Mouse (Mus musculus): ENCODE data around the gene Lias. TPM values are rescaled to one million over a fixed set of nuclear protein-coding genes. Genes with fewer than 3 reads are reported as not detected.

Gene Lias
- polyA plus RNA-seq, 1 experiment from 2014 or later, result 64.1 TPM

DNA sequence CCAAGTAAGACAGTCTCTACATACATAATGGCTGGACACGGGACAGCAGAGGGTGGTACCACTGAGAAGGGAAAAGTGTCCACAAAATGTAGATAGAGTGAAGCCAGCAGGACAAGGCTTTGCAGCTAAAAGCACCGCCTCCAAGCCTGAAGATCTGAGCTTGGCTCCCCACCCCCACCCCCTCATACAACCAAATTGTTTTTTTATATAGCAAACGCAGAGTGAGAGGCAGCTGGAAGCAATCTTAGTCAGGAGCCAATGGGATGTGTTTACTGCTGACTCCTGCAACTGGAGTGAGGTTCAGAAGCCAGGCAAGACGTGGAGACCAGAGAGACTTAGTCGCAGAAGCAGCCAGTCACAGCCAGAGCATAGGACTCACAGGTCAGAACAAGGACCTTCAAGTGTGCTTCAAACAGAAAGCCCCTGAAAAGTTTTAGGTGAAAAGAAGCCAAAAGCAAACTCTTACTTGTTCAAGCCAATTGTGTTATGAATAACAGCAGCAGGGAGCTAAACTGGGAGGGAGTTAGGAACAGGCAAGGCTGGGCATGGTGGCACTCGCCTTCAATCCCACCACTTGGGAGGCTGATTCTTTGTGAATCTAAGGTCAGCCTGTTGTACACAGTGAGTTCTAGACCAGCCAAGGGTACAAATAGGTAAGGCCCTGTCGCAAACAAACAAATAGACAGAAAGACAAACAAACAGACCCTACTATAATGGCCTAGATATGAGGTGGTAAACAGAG lies 66.0 kb downstream of the Lias start:
- Histone ChIP-seq H3K27ac (replicated peaks) (no peak overlapping the region), H3K9me3 (no peaks in the 10 kb centered on the region), H3K4me2 (replicated peaks) (no peak overlapping the region), H3K9ac (replicated peaks) (no peak overlapping the region), H3K4me1 (no peaks in the 10 kb centered on the region), H3K36me3 (no peaks in the 10 kb centered on the region), H3K27me3 (no peaks in the 10 kb centered on the region), H3K4me3 (no peak overlapping the region)
- WGBS, result 72% methylated on average over 7 of the region's 7 CpGs
- ATAC-seq (ENCODE audit: low FRiP score, low read depth), result no peak

DNA sequence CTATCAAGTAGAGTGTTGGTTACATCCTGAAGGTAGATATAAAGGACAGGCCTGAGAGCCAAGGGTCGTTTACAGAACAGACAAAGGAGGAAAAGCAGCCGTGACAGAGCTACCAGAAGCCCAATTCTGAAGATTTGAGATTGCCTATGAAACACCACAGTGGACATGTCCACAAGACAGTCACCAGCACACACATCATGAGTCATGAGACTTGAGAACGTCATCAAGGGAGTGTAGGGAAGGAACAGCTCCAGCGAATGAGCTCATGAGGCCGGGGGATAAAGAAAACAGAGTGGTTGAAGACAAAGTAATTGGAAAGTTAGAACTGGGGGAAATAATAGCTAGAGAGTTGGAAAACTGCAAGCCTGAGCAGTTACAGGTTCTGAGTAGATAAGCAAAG lies 66.5 kb downstream of the Lias start:
- Histone ChIP-seq H3K4me3 (no peak overlapping the region), H3K27ac (replicated peaks) (no peak overlapping the region), H3K36me3 (no peaks in the 10 kb centered on the region), H3K4me1 (no peaks in the 10 kb centered on the region), H3K9ac (replicated peaks) (no peak overlapping the region), H3K27me3 (no peaks in the 10 kb centered on the region), H3K9me3 (no peaks in the 10 kb centered on the region), H3K4me2 (replicated peaks) (no peak overlapping the region)
- ATAC-seq (ENCODE audit: low FRiP score, low read depth), result no peak
- WGBS, result 77% methylated on average over 5 of the region's 5 CpGs

DNA sequence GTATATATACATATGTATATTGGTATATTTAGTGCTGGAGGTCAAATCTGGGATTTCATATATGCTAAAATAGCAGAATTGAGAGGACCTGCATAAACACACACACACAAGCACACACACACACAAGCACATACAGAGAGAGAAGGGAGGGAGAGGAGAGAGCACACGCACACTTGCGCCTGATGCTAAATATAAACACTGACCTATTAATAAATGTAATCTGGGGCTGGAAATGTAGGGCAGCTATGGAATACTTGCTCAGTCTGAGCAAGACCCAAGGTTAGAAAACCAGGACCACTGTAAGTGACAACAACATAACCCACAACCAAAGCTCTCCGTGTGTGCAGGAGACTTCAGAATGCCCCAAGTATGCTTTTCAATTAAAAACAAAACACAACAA lies 68.2 kb downstream of the Lias start:
- Histone ChIP-seq H3K4me3 (no peak overlapping the region), H3K9me3 (no peaks in the 10 kb centered on the region), H3K27me3 (no peaks in the 10 kb centered on the region), H3K27ac (replicated peaks) (no peak overlapping the region), H3K4me1 (no peaks in the 10 kb centered on the region), H3K9ac (replicated peaks) (no peak overlapping the region), H3K4me2 (replicated peaks) (no peak overlapping the region), H3K36me3 (no peaks in the 10 kb centered on the region)
- no peak for ATAC-seq (ENCODE audit: low FRiP score, low read depth)
- 97% methylated on average over 3 of the region's 3 CpGs for WGBS

Other genes starting within 250 kb of the Lias start
- gene Wdr19, start 191.8 kb upstream of the Lias start, polyA plus RNA-seq (2016; fragmentation: Nextera tagmentation; extraction: Ambion mirVana), result 16.6 and 18.1 TPM in 2 replicates
- 68.4 and 73.5 TPM in 2 replicates for gene Rfc1, start 55.8 kb upstream of the Lias start, polyA plus RNA-seq (2016; fragmentation: Nextera tagmentation; extraction: Ambion mirVana)
- gene Klb, start 43.2 kb upstream of the Lias start, polyA plus RNA-seq (2016; fragmentation: Nextera tagmentation; extraction: Ambion mirVana), result not detected in 2 replicates
- 717 and 736 TPM in 2 replicates for gene Rpl9, start 53 bp upstream of the Lias start, polyA plus RNA-seq (2016; fragmentation: Nextera tagmentation; extraction: Ambion mirVana)
- gene Ugdh, start 44.5 kb downstream of the Lias start, polyA plus RNA-seq (2016; fragmentation: Nextera tagmentation; extraction: Ambion mirVana), result 67.7 and 69.3 TPM in 2 replicates
- gene Gm43552, start 101.3 kb downstream of the Lias start, polyA plus RNA-seq (2016; fragmentation: Nextera tagmentation; extraction: Ambion mirVana), result not detected in 2 replicates
- gene Smim14, start 145.7 kb downstream of the Lias start, polyA plus RNA-seq (2016; fragmentation: Nextera tagmentation; extraction: Ambion mirVana), result 117 and 118 TPM in 2 replicates
- gene Ube2k, start 145.7 kb downstream of the Lias start, polyA plus RNA-seq (2016; fragmentation: Nextera tagmentation; extraction: Ambion mirVana), result 175 and 178 TPM in 2 replicates

All from midbrain, embryonic 12.5 days (tissue).